Mouse (Mus musculus) G1E (cell line): ENCODE results near the gene Ptpn7. TPM values are rescaled to one million over a fixed set of nuclear protein-coding genes. Genes with fewer than 3 reads are reported as not detected.

Source experiments
- ATAC-seq: 2 replicates; pipeline ENCODE4 v1.8.0; 2016; ENCODE audit warnings: mild to moderate bottlenecking; ENCODE audit not compliant: insufficient number of reproducible peaks, poor library complexity, low FRiP score, severe bottlenecking; ENCODE audit errors: extremely low read depth
- DNase-seq: peaks from one replicate; pipeline ENCODE4 v3.0.0; 2012; ENCODE audit warnings: low spot score
- H3K27me3 ChIP-seq: 2 replicates; pipeline ENCODE4 v1.6.1; 2012; ENCODE audit warnings: mild to moderate bottlenecking, low read length, inconsistent platforms; ENCODE audit not compliant: insufficient read depth
- H3K36me3 ChIP-seq: replicated peaks from 2 replicates; pipeline ENCODE3; 2012; ENCODE audit warnings: mild to moderate bottlenecking, inconsistent platforms
- H3K4me1 ChIP-seq: 2 replicates; pipeline ENCODE4 v1.6.1; 2012; ENCODE audit warnings: low read depth, low read length, inconsistent platforms, mixed read lengths; ENCODE audit not compliant: insufficient read depth
- H3K4me3 ChIP-seq: 2 replicates; pipeline ENCODE4 v1.5.1; 2012; ENCODE audit warnings: low read depth, mild to moderate bottlenecking, inconsistent platforms, low read length, moderate library complexity, mixed read lengths
- H3K9me3 ChIP-seq: replicated peaks from 2 replicates; pipeline ENCODE4 v1.6.1; 2012; ENCODE audit warnings: inconsistent platforms
- CTCF ChIP-seq: IDR thresholded peaks from 2 replicates; pipeline ENCODE4 v1.5.1; 2012; ENCODE audit warnings: low read depth, low read length, inconsistent platforms, mixed read lengths
- GATA1 ChIP-seq: IDR thresholded peaks from 2 replicates; pipeline ENCODE4 v1.6.1; 2012; ENCODE audit warnings: borderline replicate concordance, low read length, inconsistent platforms, mixed read lengths
- GATA2 ChIP-seq: IDR thresholded peaks from 2 replicates; pipeline ENCODE4 v1.6.1; 2012; ENCODE audit warnings: low read depth, low read length, inconsistent platforms, borderline replicate concordance
- POLR2AphosphoS5 ChIP-seq: IDR thresholded peaks from 2 replicates; pipeline ENCODE4 v1.6.1; 2012; ENCODE audit warnings: low read depth, low read length, inconsistent platforms; ENCODE audit not compliant: insufficient replicate concordance
- TAL1 ChIP-seq: conservative IDR thresholded peaks from 2 replicates; pipeline ENCODE4 v1.6.1; 2012; ENCODE audit warnings: low read depth, low read length, inconsistent platforms, mixed read lengths
- polyA plus RNA-seq: library from polyadenylated mRNA; stranded (reverse); fragments of >175 nt; gene quantifications from 2 replicates; pipeline ENCODE4 v1.2.3, GENCODE M21; 2012
- total RNA-seq, 2 experiments: library from RNA; stranded (forward) in 1 of 2; stranded (reverse) in 1 of 2; fragments of 200-1000 nt in 1 of 2; fragments of >200 nt in 1 of 2; fragmentation: Nextera tagmentation in 1 of 2; gene quantifications; 2 replicates each; pipeline ENCODE4 v1.2.3; 2014 to 2017

Gene Ptpn7
- total and polyA plus RNA-seq, 3 experiments = 132 to 359 (median 212) TPM

- H3K4me1 ChIP-seq = peaks cover 50% of the 10 kb centered on the region
- H3K4me3 ChIP-seq = no peak overlapping the region
- TF ChIP-seq POLR2AphosphoS5 = no peak
- no peak for TF ChIP-seq GATA1
- TF ChIP-seq CTCF = no peak
- TF ChIP-seq TAL1 = no peak
- no peak for TF ChIP-seq GATA2
- DNase-seq (no peak), ATAC-seq (no peak)
- no peaks in the 10 kb centered on the region; the same call in 1 of the 2 replicates for H3K27me3 ChIP-seq
- no peaks in the 10 kb centered on the region for H3K9me3 ChIP-seq
- peaks cover 82% of the 10 kb centered on the region for H3K36me3 ChIP-seq
Observed at GRCm38 (mm10) chr1:135125990-135126389, 6.5 kb upstream of the Ptpn7 start.

GRCm38 (mm10) chr1:135126443-135127027 is 6.0 kb upstream of the Ptpn7 start:
- H3K4me3 ChIP-seq = no peak overlapping the region
- H3K27me3 ChIP-seq = no peaks in the 10 kb centered on the region; the same call in 1 of the 2 replicates
- no peaks in the 10 kb centered on the region for H3K9me3 ChIP-seq
- peaks cover 77% of the 10 kb centered on the region for H3K36me3 ChIP-seq
- no peak for TF ChIP-seq TAL1
- TF ChIP-seq GATA2 = no peak
- TF ChIP-seq GATA1 = no peak
- no peak for TF ChIP-seq POLR2AphosphoS5
- TF ChIP-seq CTCF = no peak
- peaks cover 55% of the 10 kb centered on the region for H3K4me1 ChIP-seq
- DNase-seq = no peak
- no peak for ATAC-seq

DNA sequence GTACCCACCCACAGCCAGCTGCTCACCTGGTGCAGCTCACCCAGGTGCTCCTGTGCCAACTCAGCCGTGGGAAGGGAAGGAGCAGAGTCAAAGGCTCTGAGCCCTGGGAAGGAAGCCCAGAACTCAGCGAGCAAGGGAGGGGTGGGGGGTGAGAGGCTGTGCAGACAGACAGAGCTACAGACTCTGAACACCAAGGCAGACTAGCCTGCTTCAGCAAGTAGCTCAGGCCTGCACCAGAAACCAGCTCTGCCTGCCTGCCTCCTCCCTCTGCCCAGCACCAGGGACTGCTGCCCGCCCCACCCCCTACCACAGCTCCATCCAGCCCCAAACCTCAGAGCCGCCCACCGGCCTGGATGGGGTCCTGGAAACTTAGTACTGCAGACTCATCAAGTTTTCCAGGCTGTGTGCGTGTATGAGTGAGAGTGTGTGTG is 4.5 kb upstream of the Ptpn7 start:
- H3K27me3 ChIP-seq = no peaks in the 10 kb centered on the region; the same call in 1 of the 2 replicates
- DNase-seq (no peak), ATAC-seq (no peak)
- no peak overlapping the region for H3K4me3 ChIP-seq
- H3K36me3 ChIP-seq = peaks cover 64% of the 10 kb centered on the region
- peaks cover 70% of the 10 kb centered on the region for H3K4me1 ChIP-seq
- TF ChIP-seq GATA1 (no peak), TAL1 (no peak), CTCF (no peak), POLR2AphosphoS5 (no peak), GATA2 (no peak)
- no peaks in the 10 kb centered on the region for H3K9me3 ChIP-seq

- Histone ChIP-seq H3K9me3 (no peaks in the 10 kb centered on the region), H3K4me1 (peaks cover 80% of the 10 kb centered on the region), H3K36me3 (peaks cover 62% of the 10 kb centered on the region), H3K27me3 (no peaks in the 10 kb centered on the region; the same call in 1 of the 2 replicates), H3K4me3 (no peak overlapping the region; the same call in 1 of the 2 replicates)
- TF ChIP-seq CTCF (no peak), TAL1 (no peak), GATA2 (no peak), GATA1 (no peak), POLR2AphosphoS5 (no peak)
- DNase-seq = no peak
- ATAC-seq = no peak
Observed at GRCm38 (mm10) chr1:135128986-135129385, 3.5 kb upstream of the Ptpn7 start.

DNA sequence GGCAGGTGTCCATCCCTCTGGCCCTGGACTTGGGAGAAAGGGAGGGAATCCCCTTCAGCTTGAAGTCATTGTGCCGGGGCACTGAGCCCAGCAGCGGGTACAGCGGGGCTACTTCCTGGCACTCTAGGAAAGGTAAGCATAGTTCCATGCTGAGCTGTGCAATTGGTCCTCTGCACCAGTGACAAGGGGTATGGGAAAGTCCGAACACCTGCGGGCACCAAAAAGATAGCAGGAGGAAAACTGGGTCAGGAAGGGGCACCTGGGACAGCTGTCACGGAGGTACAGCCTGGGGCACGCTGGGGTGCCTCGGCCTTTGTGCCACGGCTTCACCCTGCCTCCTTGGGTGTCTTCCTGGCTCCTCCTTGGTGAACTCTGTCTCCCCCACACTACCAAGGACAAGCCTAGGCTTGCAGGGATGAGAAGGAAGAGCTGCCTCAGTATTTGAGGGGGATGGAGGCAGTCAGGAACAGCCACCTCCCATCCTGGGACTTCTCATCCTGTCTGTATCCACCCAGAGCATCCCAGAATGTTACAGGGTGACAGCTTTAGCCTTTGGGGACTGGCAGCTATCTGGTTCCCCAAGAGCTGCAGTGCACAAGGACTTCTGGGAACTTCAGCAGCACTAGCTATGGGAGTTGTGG is 2.8 kb upstream of the Ptpn7 start:
- DNase-seq = no peak
- Histone ChIP-seq H3K36me3 (peaks cover 62% of the 10 kb centered on the region), H3K9me3 (no peaks in the 10 kb centered on the region), H3K4me1 (peaks cover 86% of the 10 kb centered on the region), H3K4me3 (peak overlapping the region; percentile 32; the same call in 1 of the 2 replicates), H3K27me3 (no peaks in the 10 kb centered on the region; the same call in 1 of the 2 replicates)
- ATAC-seq = no peak
- TF ChIP-seq GATA1 = no peak
- TF ChIP-seq CTCF = no peak
- TF ChIP-seq TAL1 = no peak
- TF ChIP-seq GATA2 = no peak
- TF ChIP-seq POLR2AphosphoS5 = no peak

DNA sequence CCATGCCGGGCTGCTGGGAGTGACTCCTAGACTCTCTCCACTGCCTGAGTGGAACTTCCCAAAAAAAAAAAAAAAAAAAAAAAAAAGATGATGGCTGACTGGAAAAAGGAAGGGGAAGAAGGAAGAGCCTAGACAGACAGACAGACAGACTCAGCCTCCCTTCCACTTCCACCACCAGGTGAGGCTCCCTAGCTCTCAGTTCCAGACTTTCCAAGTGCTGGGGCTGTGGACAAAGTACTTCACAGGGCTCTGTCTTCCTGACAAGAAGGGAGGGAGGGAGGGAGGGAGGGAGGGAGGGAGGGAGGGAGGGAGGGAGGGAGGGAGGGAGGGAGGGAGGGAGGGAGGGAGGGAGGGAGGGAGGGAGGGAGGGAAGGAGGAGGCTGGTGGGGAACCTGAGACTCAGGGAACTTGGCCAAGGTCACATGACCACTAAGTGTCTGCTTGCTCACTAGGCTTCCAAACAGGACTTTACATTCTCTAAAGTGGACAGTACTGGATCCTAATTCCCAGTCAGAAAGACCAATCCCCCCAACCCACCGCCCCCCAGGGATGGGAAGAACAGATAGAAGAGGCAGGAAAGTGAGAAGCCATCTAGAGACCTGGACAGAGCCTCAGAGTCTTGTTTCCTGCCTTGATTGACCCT is 2.0 kb upstream of the Ptpn7 start:
- Histone ChIP-seq H3K9me3 (no peaks in the 10 kb centered on the region), H3K27me3 (no peaks in the 10 kb centered on the region; the same call in 1 of the 2 replicates), H3K36me3 (peaks cover 62% of the 10 kb centered on the region), H3K4me3 (peak overlapping the region; percentile 77), H3K4me1 (peaks cover 86% of the 10 kb centered on the region)
- TF ChIP-seq POLR2AphosphoS5 (no peak), GATA2 (no peak), GATA1 (no peak), CTCF (no peak), TAL1 (no peak)
- ATAC-seq (no peak), DNase-seq (peak; percentile 73)
